Mouse (Mus musculus): Measurements from ENCODE around the gene Olfr1494.

Olfr1494 gene

DNA sequence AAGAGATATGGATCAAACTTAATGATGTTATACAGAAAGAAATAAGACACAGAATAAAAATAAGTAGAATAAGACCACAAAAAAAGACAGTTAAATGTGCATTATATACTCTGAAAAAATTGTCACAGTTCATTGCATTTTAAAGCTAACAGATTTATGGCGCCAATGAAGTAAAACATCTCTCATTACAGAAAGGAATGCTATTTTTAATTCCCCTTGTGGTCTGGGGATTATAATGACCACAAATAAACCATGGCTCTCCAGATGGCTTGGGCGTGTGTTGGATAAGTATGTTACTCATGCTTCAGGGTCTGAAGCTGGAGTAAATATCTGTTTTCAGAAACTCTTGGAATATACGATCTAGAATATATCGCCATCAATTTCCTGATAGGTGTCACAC is at the start of gene Olfr1494:
Gene Olfr1494 (plus strand): TSS at position 301 of the 400 bp plus-strand sequence.
- DNase-seq (ENCODE audit: extremely low read depth, insufficient read length, low spot score): no peak

DNA sequence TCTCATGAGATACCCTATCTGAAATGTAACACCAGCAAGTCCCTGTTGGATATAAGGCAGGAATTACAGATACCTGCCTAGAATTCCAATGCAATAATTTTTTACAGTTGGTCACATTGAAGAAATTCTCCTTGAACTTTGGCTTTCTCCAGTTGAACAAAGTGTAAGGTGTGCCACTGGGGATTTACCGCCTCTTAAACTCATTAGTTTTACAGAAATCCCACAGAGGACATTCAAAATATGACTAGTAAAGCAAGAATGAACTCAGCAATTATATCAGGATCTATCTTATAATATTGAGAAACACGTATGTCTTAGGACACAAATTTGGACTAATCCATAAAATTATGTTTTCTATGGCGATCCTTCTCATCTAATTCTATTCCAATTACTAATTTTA is 42.6 kb upstream of the Olfr1494 start, which contains the start of gene Olfr1491:
Gene Olfr1491 (plus strand): TSS at position 301 of the 400 bp plus-strand sequence.
- no peak for DNase-seq (ENCODE audit: extremely low read depth, insufficient read length, low spot score)

DNA sequence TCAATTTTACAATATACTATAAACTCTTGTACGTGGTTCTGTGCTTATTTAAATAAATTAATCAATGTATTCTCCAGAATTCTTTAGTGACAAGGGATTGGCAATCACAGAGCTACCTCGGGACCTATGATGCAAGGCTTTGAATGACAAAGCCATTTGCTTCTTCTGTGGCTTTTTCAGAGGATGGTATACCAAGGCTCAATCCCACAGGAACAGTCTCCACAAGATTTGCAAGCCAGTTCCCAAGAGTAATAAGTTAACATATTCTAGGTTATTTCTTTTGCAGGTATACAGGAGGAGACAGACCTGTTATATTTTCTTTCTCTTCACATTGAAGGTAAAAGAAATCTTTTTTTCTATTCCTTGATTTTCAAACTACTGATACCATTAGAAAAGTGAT is 16.6 kb upstream of the Olfr1494 start, which contains the start of gene Olfr1493-ps1:
Gene Olfr1493-ps1 (plus strand): TSS at position 301 of the 400 bp plus-strand sequence.
- DNase-seq (ENCODE audit: extremely low read depth, insufficient read length, low spot score): no peak

DNA sequence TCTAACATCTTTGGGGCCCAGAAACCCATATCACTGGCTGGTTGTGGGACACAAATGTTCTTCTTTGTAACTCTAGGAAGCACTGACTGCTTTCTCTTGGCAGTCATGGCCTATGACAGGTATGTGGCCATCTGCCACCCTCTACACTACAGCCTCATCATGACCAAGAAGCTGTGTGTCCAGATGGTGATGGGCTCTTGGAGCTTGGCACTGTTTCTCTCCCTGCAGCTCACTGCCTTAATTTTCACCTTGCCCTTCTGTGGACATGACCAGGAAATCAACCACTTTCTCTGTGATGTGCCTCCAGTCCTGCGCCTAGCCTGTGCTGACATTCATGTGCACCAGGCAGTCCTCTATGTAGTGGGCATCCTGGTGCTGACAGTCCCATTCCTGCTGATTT is 9.8 kb downstream of the Olfr1494 start:
- DNase-seq (ENCODE audit: extremely low read depth, insufficient read length, low spot score): no peak

GRCm38 (mm10) chr19:13764306-13764705 is 24.8 kb downstream of the Olfr1494 start, which contains the start of gene Olfr1495:
Gene Olfr1495, plus strand, starts transcription at chr19:13764606.
- DNase-seq (ENCODE audit: extremely low read depth, insufficient read length, low spot score): no peak

DNA sequence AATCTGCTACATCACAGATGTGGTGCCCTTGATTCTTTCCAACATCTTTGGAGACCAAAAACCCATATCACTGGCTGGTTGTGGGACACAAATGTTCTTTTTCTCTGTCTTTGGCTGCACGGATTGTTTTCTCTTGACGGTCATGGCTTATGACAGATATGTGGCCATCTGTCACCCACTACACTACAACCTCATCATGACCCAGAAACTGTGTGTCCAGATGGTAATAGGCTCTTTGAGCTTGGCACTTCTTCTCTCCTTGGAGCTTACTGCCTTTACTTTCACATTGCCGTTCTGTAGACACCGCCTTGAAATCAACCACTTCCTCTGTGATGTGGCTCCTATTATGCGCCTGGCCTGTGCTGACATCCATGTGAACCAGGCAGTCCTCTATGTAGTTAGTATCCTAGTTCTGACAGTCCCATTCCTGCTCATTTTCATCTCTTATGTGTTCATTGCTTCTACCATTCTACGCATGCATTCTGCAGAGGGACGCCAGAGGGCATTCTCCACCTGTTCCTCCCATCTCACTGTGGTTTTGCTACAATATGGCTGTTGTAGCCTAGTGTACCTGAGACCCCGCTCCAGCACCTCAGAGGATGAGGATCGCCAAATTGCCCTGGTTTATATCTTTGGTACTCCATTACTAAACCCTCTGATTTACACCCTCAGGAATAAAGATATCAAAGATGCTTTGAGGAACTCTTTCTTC is 29.2 kb downstream of the Olfr1494 start:
- DNase-seq (ENCODE audit: extremely low read depth, insufficient read length, low spot score): no peak

DNA sequence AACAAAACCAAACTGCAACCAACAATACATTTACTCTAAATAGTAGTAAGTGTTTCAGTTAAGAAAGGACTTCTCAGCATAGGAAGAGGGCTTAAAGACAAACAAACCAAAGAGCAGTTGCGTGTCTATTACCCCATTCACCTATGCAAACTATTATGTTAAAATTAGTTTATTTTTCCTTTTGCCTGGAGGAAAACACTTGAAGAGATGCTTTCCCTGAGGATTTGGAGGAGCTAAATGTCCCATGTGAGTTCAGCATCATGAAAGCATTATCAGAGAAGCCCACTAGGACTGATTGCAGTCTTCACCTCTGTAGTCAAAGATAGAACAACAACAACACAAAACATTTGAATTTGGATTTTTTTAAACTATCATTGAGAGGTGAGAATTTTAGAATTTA is 38.0 kb downstream of the Olfr1494 start, which contains the start of gene Olfr1496:
Gene Olfr1496 (plus strand): TSS at position 301 of the 400 bp plus-strand sequence.
- DNase-seq (ENCODE audit: extremely low read depth, insufficient read length, low spot score): no peak

GRCm38 (mm10) chr19:13798102-13798501 is 58.6 kb downstream of the Olfr1494 start, which contains the start of gene Olfr1497:
Gene Olfr1497, minus strand, starts transcription at chr19:13798202.
- DNase-seq (ENCODE audit: extremely low read depth, insufficient read length, low spot score): no peak
